ENCODE assay signal across 13 mouse cellular contexts in genomic region chr14:7943801-7944135, GRCm38 (mm10). TPM values are rescaled to one million over a fixed set of nuclear protein-coding genes. Genes with fewer than 3 reads are reported as not detected.
DNase-seq lines count a peak whose midpoint lies in the region; ATAC-seq and TF ChIP-seq lines count a peak whose summit lies in the region.
"Had no signal": no experiment of that assay in that cellular context is flagged by ENCODE, and none has a peak within 500 bp of the region (broad histone marks: within the 10 kb centered on the region; RNA-seq: fewer than 3 reads in every experiment).

No protein-coding gene starts in this region.

- H3K36me3 ChIP-seq in hindbrain, embryonic 10.5 days, result peaks cover 72% of the 10 kb centered on the region
- no peaks in the 10 kb centered on the region for H3K36me3 ChIP-seq in hindbrain, embryonic 11.5 days (ENCODE audit: control insufficient read depth, insufficient read depth, low read length)
- peaks cover 81% of the 10 kb centered on the region for H3K36me3 ChIP-seq in E14TG2a.4 (ENCODE audit: insufficient read depth, low read length)
- H3K36me3 ChIP-seq in limb, embryonic 10.5 days, result peaks cover 86% of the 10 kb centered on the region

- no peak overlapping the region for H3K4me2 ChIP-seq in hindbrain, embryonic 11.5 days (replicated peaks; ENCODE audit: low read depth, low read length)

- DNase-seq in adrenal gland, adult (ENCODE audit: inconsistent age in 2 of 2, low spot score in 1 of 2), result peak; percentile 62 to 78
- DNase-seq in adrenal gland, adult 8-10 months, result no peak
- no peak for DNase-seq in hindbrain, embryonic 10.5 days (ENCODE audit: low spot score)
- DNase-seq in hindbrain, embryonic 11.5 days (ENCODE audit: low spot score), result no peak
- DNase-seq in limb, embryonic 10.5 days (ENCODE audit: low spot score), result no peak
- no peak for DNase-seq in layer of hippocampus, adult 11-12 months (ENCODE audit: low spot score)
- no peak for DNase-seq in right cerebral cortex, postnatal 25 days

- 88% methylated on average over 3 of the region's 3 CpGs for whole genome bisulfite sequencing in hindbrain, embryonic 10.5 days
- 79% methylated on average over 3 of the region's 3 CpGs for WGBS in hindbrain, embryonic 11.5 days
- WGBS in limb, embryonic 10.5 days, result 93% methylated on average over 3 of the region's 3 CpGs

- no peak for TF ChIP-seq CTCF in E14TG2a.4 (conservative IDR thresholded peaks at IDR 0.05; ENCODE audit: low read length)

- no peaks in the 10 kb centered on the region for H3K9me3 ChIP-seq in hindbrain, embryonic 10.5 days
- H3K9me3 ChIP-seq in hindbrain, embryonic 11.5 days (ENCODE audit: control insufficient read depth, low read length), result no peaks in the 10 kb centered on the region
- H3K9me3 ChIP-seq in E14TG2a.4 (ENCODE audit: low read length), result no peaks in the 10 kb centered on the region
- H3K9me3 ChIP-seq in limb, embryonic 10.5 days (replicated peaks), result no peaks in the 10 kb centered on the region
- H3K9me3 ChIP-seq: G1E had no signal

- no peak overlapping the region for H3K4me3 ChIP-seq in hindbrain, embryonic 10.5 days
- no peak overlapping the region for H3K4me3 ChIP-seq in hindbrain, embryonic 11.5 days (ENCODE audit: low read depth, low read length)
- H3K4me3 ChIP-seq in E14TG2a.4 (replicated peaks; ENCODE audit: low read length), result 0 out of 2 replicates have a peak overlapping the region, but pooled peaks have one; percentile 4
- no peak overlapping the region for H3K4me3 ChIP-seq in limb, embryonic 10.5 days

- no peak overlapping the region for H3K9ac ChIP-seq in hindbrain, embryonic 11.5 days (ENCODE audit: low read depth, low read length)

- H3K27ac ChIP-seq in hindbrain, embryonic 10.5 days, result 0 out of 2 replicates have a peak overlapping the region, but pooled peaks have one; percentile 3
- H3K27ac ChIP-seq in hindbrain, embryonic 11.5 days (ENCODE audit: low read depth, low read length), result no peak overlapping the region
- peak overlapping the region; percentile 74; the same call in 1 of the 2 replicates for H3K27ac ChIP-seq in limb, embryonic 10.5 days
- H3K27ac ChIP-seq: kidney, postnatal 0 days had no signal

- no peaks in the 10 kb centered on the region for H3K27me3 ChIP-seq in hindbrain, embryonic 10.5 days (ENCODE audit: insufficient read depth, poor library complexity, severe bottlenecking)
- no peaks in the 10 kb centered on the region for H3K27me3 ChIP-seq in hindbrain, embryonic 11.5 days (ENCODE audit: control insufficient read depth, insufficient read depth, low read length)
- H3K27me3 ChIP-seq in E14TG2a.4 (ENCODE audit: insufficient read depth, low read length), result no peaks in the 10 kb centered on the region
- H3K27me3 ChIP-seq in limb, embryonic 10.5 days (ENCODE audit: low read depth, poor library complexity, severe bottlenecking), result no peaks in the 10 kb centered on the region

- peaks cover 4% of the 10 kb centered on the region; the same call in 1 of the 2 replicates for H3K4me1 ChIP-seq in hindbrain, embryonic 10.5 days (replicated peaks)
- H3K4me1 ChIP-seq in hindbrain, embryonic 11.5 days (replicated peaks; ENCODE audit: control insufficient read depth, insufficient read depth, low read length), result no peaks in the 10 kb centered on the region
- H3K4me1 ChIP-seq in E14TG2a.4 (replicated peaks; ENCODE audit: low read depth, low read length), result peaks cover 72% of the 10 kb centered on the region
- H3K4me1 ChIP-seq in limb, embryonic 10.5 days, result peaks cover 24% of the 10 kb centered on the region

- no peak for ATAC-seq in hindbrain, embryonic 11.5 days (ENCODE audit: low FRiP score)

RNA-seq across cellular contexts. Expression of gene Gm45521, which starts 13.3 kb away (rescaled TPM):
- total RNA-seq in adrenal gland, adult 8-10 months (2022), result not detected
- polyA plus RNA-seq in hindbrain, embryonic 10.5 days (2016; fragmentation: Nextera tagmentation; extraction: Ambion mirVana), result 0.56 and 0.85 TPM in 2 replicates
- polyA plus RNA-seq in hindbrain, embryonic 11.5 days (2014; fragmentation: Nextera tagmentation; extraction: Ambion mirVana), result 0.63 TPM in 1 of 2 replicates, not detected in the other
- not detected in 2 replicates for polyA plus RNA-seq in limb, embryonic 10.5 days (2016; fragmentation: Nextera tagmentation; extraction: Ambion mirVana)
- total RNA-seq: G1E; heart, adult 8-10 months; megakaryocyte-erythroid progenitor cell, adult 5-6 weeks; neutrophil, adult 5-6 weeks had no signal
- polyA plus RNA-seq: G1E; kidney, postnatal 0 days had no signal

RNA-seq across cellular contexts. Expression of gene Dnase1l3, which starts 50.6 kb away (rescaled TPM):
- total RNA-seq in adrenal gland, adult 8-10 months (2022), result under 1 TPM; 0.37 to 0.78 (median 0.55) TPM
- 0.07 TPM in 1 of 2 replicates, not detected in the other for polyA plus RNA-seq in hindbrain, embryonic 10.5 days (2016; fragmentation: Nextera tagmentation; extraction: Ambion mirVana)
- 0.03 TPM in 1 of 2 replicates, not detected in the other for polyA plus RNA-seq in hindbrain, embryonic 11.5 days (2014; fragmentation: Nextera tagmentation; extraction: Ambion mirVana)
- polyA plus RNA-seq in limb, embryonic 10.5 days (2016; fragmentation: Nextera tagmentation; extraction: Ambion mirVana), result not detected in 2 replicates
- total RNA-seq: megakaryocyte-erythroid progenitor cell, adult 5-6 weeks had no signal
- polyA plus RNA-seq: G1E had no signal

RNA-seq across cellular contexts. Expression of gene Abhd6, which starts 58.9 kb away (rescaled TPM):
- 100 to 1,000 TPM in 2 of 4 experiments, 10 to 100 TPM in 2; 87.1 to 147 (median 102) TPM for total RNA-seq in adrenal gland, adult 8-10 months (2022)
- polyA plus RNA-seq in hindbrain, embryonic 10.5 days (2016; fragmentation: Nextera tagmentation; extraction: Ambion mirVana), result 14.8 and 15.1 TPM in 2 replicates
- polyA plus RNA-seq in hindbrain, embryonic 11.5 days (2014; fragmentation: Nextera tagmentation; extraction: Ambion mirVana), result 15.3 and 16.1 TPM in 2 replicates
- 13.8 and 20.9 TPM in 2 replicates for polyA plus RNA-seq in limb, embryonic 10.5 days (2016; fragmentation: Nextera tagmentation; extraction: Ambion mirVana)
- total RNA-seq: G1E had no signal
- polyA plus RNA-seq: G1E had no signal

Comparison
In these comparisons a context has a peak if more than half of its experiments do, and no peak if none do; other contexts are left out.
1. DNase-seq: peak in adrenal gland, adult (2 of 2); none in adrenal gland, adult 8-10 months (single experiment), hindbrain, embryonic 10.5 days (single experiment), hindbrain, embryonic 11.5 days (single experiment), limb, embryonic 10.5 days (single experiment), layer of hippocampus, adult 11-12 months (single experiment) and right cerebral cortex, postnatal 25 days (single experiment).